Mouse (Mus musculus): ENCODE measurements around the gene Gbf1. TPM values are rescaled to one million over a fixed set of nuclear protein-coding genes. Genes with fewer than 3 reads are reported as not detected.

The Gbf1 gene
- total and polyA plus RNA-seq, 3 experiments = 23.7 to 400 (median 54.1) TPM

GRCm38 (mm10) chr19:46120872-46121271 lies 31.4 kb upstream of the Gbf1 start:
- TF ChIP-seq TCF12 (IDR thresholded peaks at IDR 0.05; ENCODE audit: low read depth, low read length) (no peak), ZC3H11A (IDR thresholded peaks at IDR 0.05; ENCODE audit: low read depth, low read length) (no peak), CHD2 (IDR thresholded peaks at IDR 0.05; ENCODE audit: low read length) (no peak), MYB (IDR thresholded peaks at IDR 0.05; ENCODE audit: low read depth, low read length) (no peak), UBTF (IDR thresholded peaks at IDR 0.05; ENCODE audit: borderline replicate concordance, insufficient read depth, low read depth, low read length) (no peak), TAL1 (IDR thresholded peaks at IDR 0.05; ENCODE audit: low read length) (no peak), NELFE (IDR thresholded peaks at IDR 0.05; ENCODE audit: low read depth, low read length) (no peak), MYC (IDR thresholded peaks at IDR 0.05; ENCODE audit: low read depth, low read length) (no peak), JUND (IDR thresholded peaks at IDR 0.05; ENCODE audit: low read depth, low read length) (no peak), POLR2AphosphoS2 (IDR thresholded peaks at IDR 0.05; ENCODE audit: low read length) (no peak), MAZ (IDR thresholded peaks at IDR 0.05; ENCODE audit: low read depth, low read length) (no peak), GATA1 (IDR thresholded peaks at IDR 0.05; ENCODE audit: low read depth, low read length) (no peak), POLR2A (IDR thresholded peaks at IDR 0.05; ENCODE audit: control insufficient read depth in 1 of 2, insufficient read depth in 1 of 2, low read depth in 1 of 2, low read length in 2 of 2, poor library complexity in 1 of 2) (no peak), ETS1 (IDR thresholded peaks at IDR 0.05; ENCODE audit: low read depth, low read length) (no peak), POLR2AphosphoS5 (IDR thresholded peaks at IDR 0.05; ENCODE audit: borderline replicate concordance, low read depth, low read length) (no peak), HCFC1 (IDR thresholded peaks at IDR 0.05; ENCODE audit: low read depth, low read length) (no peak), USF1 (IDR thresholded peaks at IDR 0.05; ENCODE audit: low read depth, low read length) (no peak), CHD1 (IDR thresholded peaks at IDR 0.05; ENCODE audit: low read depth, low read length) (no peak)
- no peaks in the 10 kb centered on the region for H3K79me2 ChIP-seq (ENCODE audit: control insufficient read depth, insufficient read depth, low read length, poor library complexity)
- DNase-seq (ENCODE audit: low read depth, low spot score) = no peak
- no peak overlapping the region for H3K9ac ChIP-seq (ENCODE audit: control insufficient read depth, low read depth, low read length, poor library complexity, severe bottlenecking)
- H3K4me3 ChIP-seq (ENCODE audit: control insufficient read depth in 1 of 2, insufficient read depth in 1 of 2, low read depth in 2 of 2, low read length in 2 of 2) = no peak overlapping the region
- peaks cover 2 to 5% of the 10 kb centered on the region in 2 experiments; a peak in 2 of 4 replicates for H3K27me3 ChIP-seq (ENCODE audit: control insufficient read depth in 1 of 2, insufficient read depth in 2 of 2, low read length in 2 of 2)
- H3K4me1 ChIP-seq (ENCODE audit: control insufficient read depth in 1 of 2, insufficient read depth in 2 of 2, low read length in 2 of 2) = peaks cover 5 to 6% of the 10 kb centered on the region in 2 experiments; a peak in 3 of 4 replicates
- H3K36me3 ChIP-seq (ENCODE audit: control insufficient read depth in 1 of 2, insufficient read depth in 2 of 2, low read length in 2 of 2) = peaks cover 0 to 2% of the 10 kb centered on the region in 2 experiments; a peak in 2 of 4 replicates
- H3K9me3 ChIP-seq (replicated peaks; ENCODE audit: insufficient read depth, low read length) = no peaks in the 10 kb centered on the region
- H3K27ac ChIP-seq (ENCODE audit: control insufficient read depth, low read depth, low read length) = no peak overlapping the region

DNA sequence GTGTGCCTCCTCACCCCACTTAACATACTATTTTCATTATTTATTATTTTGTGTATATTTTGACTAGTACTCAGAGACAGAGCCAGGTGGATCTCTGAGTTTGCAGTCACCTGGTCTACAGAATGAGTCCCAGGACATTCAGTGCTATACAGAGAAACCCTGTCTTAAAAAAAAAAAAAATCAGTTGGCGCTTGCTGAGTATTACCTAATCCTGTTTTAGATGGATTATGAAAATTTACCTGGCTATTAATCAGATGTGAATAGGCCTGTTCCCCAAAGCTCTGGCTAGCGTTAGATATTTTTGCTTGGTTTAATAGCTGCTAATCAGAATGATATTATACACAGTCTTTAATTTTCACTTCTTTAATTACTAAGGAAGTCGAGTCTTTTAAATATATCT lies 28.4 kb upstream of the Gbf1 start:
- DNase-seq (ENCODE audit: low read depth, low spot score) = no peak
- no peak overlapping the region for H3K9ac ChIP-seq (ENCODE audit: control insufficient read depth, low read depth, low read length, poor library complexity, severe bottlenecking)
- H3K36me3 ChIP-seq (ENCODE audit: control insufficient read depth in 1 of 2, insufficient read depth in 2 of 2, low read length in 2 of 2) = peaks cover 0 to 2% of the 10 kb centered on the region in 2 experiments; a peak in 2 of 4 replicates
- H3K4me1 ChIP-seq (ENCODE audit: control insufficient read depth in 1 of 2, insufficient read depth in 2 of 2, low read length in 2 of 2) = peaks cover 2 to 5% of the 10 kb centered on the region in 2 experiments; a peak in 3 of 4 replicates
- H3K4me3 ChIP-seq (ENCODE audit: control insufficient read depth in 1 of 2, insufficient read depth in 1 of 2, low read depth in 2 of 2, low read length in 2 of 2) = no peak overlapping the region
- H3K27me3 ChIP-seq (ENCODE audit: control insufficient read depth in 1 of 2, insufficient read depth in 2 of 2, low read length in 2 of 2) = peaks cover 2 to 4% of the 10 kb centered on the region in 2 experiments; a peak in 2 of 4 replicates
- H3K9me3 ChIP-seq (replicated peaks; ENCODE audit: insufficient read depth, low read length) = no peaks in the 10 kb centered on the region
- no peaks in the 10 kb centered on the region for H3K79me2 ChIP-seq (ENCODE audit: control insufficient read depth, insufficient read depth, low read length, poor library complexity)
- H3K27ac ChIP-seq (ENCODE audit: control insufficient read depth, low read depth, low read length) = no peak overlapping the region
- no peak for TF ChIP-seq SMC3 (IDR thresholded peaks at IDR 0.05; ENCODE audit: low read depth, low read length)
- TF ChIP-seq ZMIZ1 (IDR thresholded peaks at IDR 0.05; ENCODE audit: low read depth, low read length) = no peak
- no peak for TF ChIP-seq MYC (IDR thresholded peaks at IDR 0.05; ENCODE audit: low read depth, low read length)
- no peak for TF ChIP-seq ZKSCAN1 (IDR thresholded peaks at IDR 0.05; ENCODE audit: low read depth, low read length)
- no peak for TF ChIP-seq CTCF (IDR thresholded peaks at IDR 0.05 in 2 of 3, conservative IDR thresholded peaks at IDR 0.05 in 1 of 3; ENCODE audit: control insufficient read depth in 1 of 3, insufficient read depth in 1 of 3, low read depth in 2 of 3, low read length in 3 of 3, poor library complexity in 1 of 3, severe bottlenecking in 1 of 3)
- no peak for TF ChIP-seq ELF1 (IDR thresholded peaks at IDR 0.05; ENCODE audit: low read depth, low read length)
- no peak for TF ChIP-seq SIN3A (IDR thresholded peaks at IDR 0.05; ENCODE audit: low read length)
- no peak for TF ChIP-seq HCFC1 (IDR thresholded peaks at IDR 0.05; ENCODE audit: low read depth, low read length)
- no peak for TF ChIP-seq POLR2A (IDR thresholded peaks at IDR 0.05; ENCODE audit: control insufficient read depth in 1 of 2, insufficient read depth in 1 of 2, low read depth in 1 of 2, low read length in 2 of 2, poor library complexity in 1 of 2)
- TF ChIP-seq ZNF384 (IDR thresholded peaks at IDR 0.05; ENCODE audit: low read depth, low read length) = no peak

Measured in MEL (cell line).